Mouse (Mus musculus): ENCODE measurements around the gene Parm1.

DNA sequence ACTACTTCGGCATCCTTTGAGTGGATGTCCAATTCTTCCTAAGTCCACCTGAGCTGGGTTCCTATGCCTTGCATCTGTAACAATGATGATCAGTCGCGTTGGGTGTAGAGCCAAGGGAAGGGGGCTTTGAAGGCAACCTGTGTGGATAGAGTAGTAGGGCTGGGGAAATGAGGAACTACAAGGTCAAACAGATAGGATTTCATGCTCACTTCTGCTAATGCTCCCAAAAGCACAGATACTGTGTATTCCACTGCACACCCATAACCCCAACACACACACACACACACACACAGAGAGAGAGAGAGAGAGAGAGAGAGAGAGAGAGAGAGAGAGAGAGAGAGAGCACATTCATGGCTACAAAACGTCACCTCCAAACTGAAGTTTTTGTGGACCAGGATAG, 38.7 kb upstream of the Parm1 start:
- TF ChIP-seq CTCF (IDR thresholded peaks at IDR 0.05; ENCODE audit: low read depth) (no peak), EP300 (IDR thresholded peaks at IDR 0.05; ENCODE audit: low read depth) (no peak)

All from liver, postnatal 0 days (tissue).